Mouse (Mus musculus) R1 (cell line): ENCODE results near the gene Stat5b.
A peak's percentile ranks its signal among the peaks of the same experiment; 100 is the strongest.

Source experiments
- DNase-seq: peaks from one replicate; pipeline ENCODE4 v3.0.0-alpha.2; 2018; ENCODE audit warnings: low read depth, low spot score

Gene Stat5b

GRCm38 (mm10) chr11:100738066-100738604, 112.4 kb downstream of the Stat5b start, which contains the start of gene Rab5c:
Rab5c (minus strand) TSS chr11:100738215.
- DNase-seq: peak; percentile 100

GRCm38 (mm10) chr11:100737105-100737733, 113.3 kb downstream of the Stat5b start:
- DNase-seq: no peak

GRCm38 (mm10) chr11:100736746-100737080, 113.8 kb downstream of the Stat5b start:
- DNase-seq: no peak

GRCm38 (mm10) chr11:100735954-100736745, 114.4 kb downstream of the Stat5b start:
- no peak for DNase-seq

GRCm38 (mm10) chr11:100735134-100735865, 115.2 kb downstream of the Stat5b start:
- no peak for DNase-seq
